Mouse (Mus musculus): Measurements from ENCODE around the gene Cnga2. TPM values are rescaled to one million over a fixed set of nuclear protein-coding genes. Genes with fewer than 3 reads are reported as not detected.

Cnga2 gene
- polyA plus RNA-seq (2012) = not detected in 2 replicates

DNA sequence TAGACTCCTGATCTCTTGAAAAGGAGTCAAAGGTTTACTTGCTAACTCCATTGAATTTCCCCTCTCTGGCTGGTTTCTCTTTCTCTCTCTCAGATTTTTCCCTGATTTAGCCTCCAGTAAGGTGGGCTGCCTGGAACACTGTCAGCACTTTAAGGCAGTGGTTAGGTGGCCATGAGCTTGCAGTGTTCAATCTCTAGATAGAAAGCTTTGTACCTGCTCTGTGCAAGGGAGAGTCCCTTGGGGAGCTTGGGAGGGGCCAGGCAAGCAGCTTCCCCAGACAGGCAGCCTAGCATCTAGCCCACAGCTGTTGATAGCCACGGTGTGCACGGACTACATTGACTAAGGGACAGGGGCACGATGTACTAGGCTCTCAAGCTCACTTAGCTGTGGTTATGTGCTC is at the start of gene Cnga2:
TSS of gene Cnga2 (plus strand) at position 301 of the 400 bp plus-strand sequence.
- TF ChIP-seq GATA1 (IDR thresholded peaks at IDR 0.05; ENCODE audit: low read length) = no peak

- TF ChIP-seq GATA1 (IDR thresholded peaks at IDR 0.05; ENCODE audit: low read length) = no peak
These were observed 45.0 kb upstream of the Cnga2 start for GRCm38 (mm10) chrX:71946631-71947030.

GRCm38 (mm10) chrX:71958366-71958765 is 33.3 kb upstream of the Cnga2 start:
- no peak for TF ChIP-seq GATA1 (IDR thresholded peaks at IDR 0.05; ENCODE audit: low read length)

DNA sequence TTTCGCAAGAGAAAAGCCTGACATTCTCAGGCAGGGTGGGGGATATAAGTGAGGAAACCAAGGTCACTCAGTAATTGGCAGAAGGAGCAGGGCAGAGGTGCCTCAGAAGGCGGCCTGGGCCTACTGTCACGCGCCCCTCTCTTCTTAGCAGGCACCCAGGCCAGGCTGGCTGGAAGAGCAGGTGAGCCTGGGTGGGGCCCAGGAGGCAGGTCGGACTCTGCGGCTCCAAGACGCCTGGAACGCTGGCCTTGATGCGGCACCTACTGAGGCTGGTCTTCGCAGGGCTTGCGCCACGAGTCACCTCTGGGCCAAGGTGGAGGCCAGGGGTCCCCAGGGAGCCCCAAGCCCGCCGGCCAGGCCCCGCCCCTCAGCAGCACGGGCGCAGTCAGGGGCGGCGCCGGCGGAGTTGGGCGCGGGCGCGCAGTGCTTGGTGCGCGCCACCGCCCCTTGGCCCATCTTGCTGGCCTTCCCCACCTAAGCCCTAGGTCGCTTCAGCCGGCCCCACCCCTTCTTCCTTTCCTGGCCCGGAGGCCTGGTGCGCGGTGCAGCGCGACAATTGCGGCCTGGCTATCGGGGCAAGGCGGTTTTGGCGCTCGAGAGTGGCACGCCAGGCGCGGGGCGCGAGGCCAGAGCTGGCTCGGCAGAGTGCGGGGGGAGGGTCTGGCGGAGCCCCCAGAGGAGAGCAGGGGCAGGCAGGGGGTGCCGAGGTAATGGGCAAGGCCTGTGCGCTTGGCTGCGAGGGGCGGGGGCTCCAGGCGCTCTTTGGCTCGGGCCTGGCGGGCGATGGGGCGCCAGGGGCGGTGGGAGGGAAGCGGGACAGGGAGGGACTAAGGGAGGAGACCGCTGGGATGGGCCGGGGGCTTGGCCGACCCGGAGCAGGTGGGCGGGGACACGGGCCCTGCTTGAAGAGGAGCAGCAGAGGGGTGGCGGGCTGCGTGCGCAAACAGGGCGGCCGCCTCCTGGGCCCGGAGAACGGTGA is 29.3 kb upstream of the Cnga2 start, which contains the start of gene Prrg3:
TSS of gene Prrg3 (plus strand) at position 552 of the 979 bp plus-strand sequence.
- TF ChIP-seq GATA1 (IDR thresholded peaks at IDR 0.05; ENCODE audit: low read length) = no peak

GRCm38 (mm10) chrX:71963275-71963912 is 28.3 kb upstream of the Cnga2 start:
- TF ChIP-seq GATA1 (IDR thresholded peaks at IDR 0.05; ENCODE audit: low read length) = no peak

DNA sequence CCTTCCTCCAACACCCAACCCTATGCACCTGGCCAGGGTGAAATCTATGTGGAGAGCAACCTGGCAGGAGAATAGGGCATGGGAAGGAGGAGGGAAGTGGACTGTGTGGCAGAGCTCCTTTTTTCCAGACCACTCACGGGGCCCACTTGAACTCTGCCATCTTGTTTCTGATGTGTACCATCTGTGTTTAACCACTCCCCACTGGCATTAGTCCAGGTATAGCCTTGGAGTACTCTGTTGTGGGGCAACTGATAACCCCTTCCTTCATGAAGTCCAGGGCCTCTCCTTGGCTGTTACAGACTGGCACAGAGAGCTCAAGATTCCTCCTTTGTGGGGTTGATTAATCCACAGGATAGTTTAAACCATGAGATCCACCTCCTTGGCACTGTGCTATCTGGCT is 23.4 kb upstream of the Cnga2 start:
- TF ChIP-seq GATA1 (IDR thresholded peaks at IDR 0.05; ENCODE audit: low read length) = no peak

GRCm38 (mm10) chrX:71968816-71969215 is 22.8 kb upstream of the Cnga2 start:
- no peak for TF ChIP-seq GATA1 (IDR thresholded peaks at IDR 0.05; ENCODE audit: low read length)

GRCm38 (mm10) chrX:71971325-71971724 is 20.3 kb upstream of the Cnga2 start:
- no peak for TF ChIP-seq GATA1 (IDR thresholded peaks at IDR 0.05; ENCODE audit: low read length)

DNA sequence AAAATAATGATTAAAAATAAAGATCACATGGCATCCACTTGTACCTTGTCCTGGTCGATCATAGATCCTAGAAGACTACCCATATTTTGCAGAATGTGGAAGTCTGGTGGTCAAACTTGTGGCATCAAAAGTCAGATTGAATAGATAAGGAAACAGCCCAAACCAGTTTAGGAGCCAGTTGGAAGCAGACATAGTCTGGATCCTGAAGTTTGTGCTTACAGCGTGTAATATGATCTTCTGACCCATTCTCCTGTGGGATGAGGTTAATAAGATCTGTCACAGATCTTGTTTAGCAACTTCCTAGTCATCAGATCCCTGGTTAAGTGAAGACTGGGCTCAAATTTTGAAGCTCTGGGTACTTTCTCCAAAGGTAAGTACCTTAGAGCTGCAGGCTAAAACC is 19.0 kb upstream of the Cnga2 start, which contains the start of gene Fate1:
TSS of gene Fate1 (plus strand) at position 301 of the 400 bp plus-strand sequence.
- no peak for TF ChIP-seq GATA1 (IDR thresholded peaks at IDR 0.05; ENCODE audit: low read length)

- no peak for TF ChIP-seq GATA1 (IDR thresholded peaks at IDR 0.05; ENCODE audit: low read length)
These were observed 11.2 kb upstream of the Cnga2 start for GRCm38 (mm10) chrX:71980443-71980842.

- TF ChIP-seq GATA1 (IDR thresholded peaks at IDR 0.05; ENCODE audit: low read length) = no peak
These were observed 10.3 kb upstream of the Cnga2 start for GRCm38 (mm10) chrX:71981322-71981721.

DNA sequence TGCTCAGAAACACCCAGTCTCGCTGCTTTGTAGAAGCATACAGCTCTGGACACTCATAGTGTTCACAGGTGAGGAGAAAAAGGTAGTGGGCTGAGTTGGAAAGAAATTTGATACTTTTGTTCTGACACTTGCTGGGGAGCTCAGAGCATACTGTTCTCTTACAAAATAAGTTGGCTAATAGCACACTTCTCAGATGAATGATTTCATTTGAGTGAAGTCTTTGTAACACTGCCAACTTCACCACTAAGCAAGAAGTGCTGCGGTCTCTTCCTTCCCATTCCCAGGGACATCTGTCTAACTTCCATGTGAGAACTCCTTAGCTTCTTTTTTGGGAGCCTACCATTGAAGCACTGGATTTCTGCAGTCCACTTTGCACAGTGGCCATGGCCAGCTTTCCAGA is 8.4 kb upstream of the Cnga2 start:
- TF ChIP-seq GATA1 (IDR thresholded peaks at IDR 0.05; ENCODE audit: low read length) = no peak

DNA sequence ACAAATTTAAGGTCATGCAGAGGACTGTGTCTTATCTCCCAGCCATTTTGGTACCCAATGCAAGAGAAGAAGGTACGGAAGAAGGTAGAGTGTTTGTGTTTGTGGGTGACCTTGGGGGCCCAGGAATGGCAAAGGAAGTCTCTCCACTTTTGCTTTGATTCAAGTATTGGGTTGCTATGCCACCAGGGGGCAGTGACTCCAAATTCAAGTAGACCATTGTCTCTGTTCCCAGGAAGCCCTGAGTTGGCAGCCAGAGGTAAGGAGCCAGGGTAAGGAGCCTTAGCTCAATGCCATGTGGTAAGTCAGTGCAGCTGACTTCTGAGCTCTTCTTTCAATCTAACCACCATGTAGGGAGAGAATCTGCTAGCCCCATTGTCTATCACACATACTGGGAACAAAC is 7.9 kb upstream of the Cnga2 start:
- no peak for TF ChIP-seq GATA1 (IDR thresholded peaks at IDR 0.05; ENCODE audit: low read length)

GRCm38 (mm10) chrX:71995972-71996371 is 4.3 kb downstream of the Cnga2 start:
- no peak for TF ChIP-seq GATA1 (IDR thresholded peaks at IDR 0.05; ENCODE audit: low read length)

GRCm38 (mm10) chrX:72009930-72010329 is 18.3 kb downstream of the Cnga2 start:
- no peak for TF ChIP-seq GATA1 (IDR thresholded peaks at IDR 0.05; ENCODE audit: low read length)

DNA sequence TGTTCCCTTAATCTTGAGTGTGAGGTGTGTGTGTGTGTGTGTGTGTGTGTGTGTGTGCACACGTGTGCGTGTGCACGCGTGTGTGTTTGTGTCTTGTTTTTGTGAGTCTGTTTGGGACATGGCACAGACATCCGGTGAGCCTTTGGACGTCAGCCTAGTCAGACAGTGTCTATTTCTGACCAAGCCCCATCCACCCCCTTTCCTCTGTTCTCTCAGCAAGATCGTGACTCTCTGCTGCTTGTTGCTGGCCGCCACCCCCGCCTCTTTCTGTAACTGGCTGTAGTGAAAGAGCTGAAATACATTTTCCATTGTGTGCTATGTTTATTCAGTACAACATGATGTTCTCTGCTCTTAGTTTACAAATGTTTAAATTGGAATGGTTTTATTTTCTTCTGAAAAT is 20.6 kb downstream of the Cnga2 start:
- TF ChIP-seq GATA1 (IDR thresholded peaks at IDR 0.05; ENCODE audit: low read length) = no peak

Data from G1E-ER4 (cell line).